Mouse (Mus musculus) G1E (cell line): Measurements from ENCODE around the gene Rftn2. TPM values are rescaled to one million over a fixed set of nuclear protein-coding genes. Genes with fewer than 3 reads are reported as not detected.
A peak's percentile ranks its signal among the peaks of the same experiment; 100 is the strongest.

Experiments used
- ATAC-seq: 2 replicates; pipeline ENCODE4 v1.8.0; 2016; ENCODE audit warnings: mild to moderate bottlenecking; ENCODE audit not compliant: insufficient number of reproducible peaks, poor library complexity, low FRiP score, severe bottlenecking; ENCODE audit errors: extremely low read depth
- DNase-seq: peaks from one replicate; pipeline ENCODE4 v3.0.0; 2012; ENCODE audit warnings: low spot score
- H3K27me3 ChIP-seq: 2 replicates; pipeline ENCODE4 v1.6.1; 2012; ENCODE audit warnings: mild to moderate bottlenecking, low read length, inconsistent platforms; ENCODE audit not compliant: insufficient read depth
- H3K36me3 ChIP-seq: replicated peaks from 2 replicates; pipeline ENCODE3; 2012; ENCODE audit warnings: mild to moderate bottlenecking, inconsistent platforms
- H3K4me1 ChIP-seq: 2 replicates; pipeline ENCODE4 v1.6.1; 2012; ENCODE audit warnings: low read depth, low read length, inconsistent platforms, mixed read lengths; ENCODE audit not compliant: insufficient read depth
- H3K4me3 ChIP-seq: 2 replicates; pipeline ENCODE4 v1.5.1; 2012; ENCODE audit warnings: low read depth, mild to moderate bottlenecking, inconsistent platforms, low read length, moderate library complexity, mixed read lengths
- H3K9me3 ChIP-seq: replicated peaks from 2 replicates; pipeline ENCODE4 v1.6.1; 2012; ENCODE audit warnings: inconsistent platforms
- CTCF ChIP-seq: IDR thresholded peaks from 2 replicates; pipeline ENCODE4 v1.5.1; 2012; ENCODE audit warnings: low read depth, low read length, inconsistent platforms, mixed read lengths
- GATA1 ChIP-seq: IDR thresholded peaks from 2 replicates; pipeline ENCODE4 v1.6.1; 2012; ENCODE audit warnings: borderline replicate concordance, low read length, inconsistent platforms, mixed read lengths
- GATA2 ChIP-seq: IDR thresholded peaks from 2 replicates; pipeline ENCODE4 v1.6.1; 2012; ENCODE audit warnings: low read depth, low read length, inconsistent platforms, borderline replicate concordance
- POLR2AphosphoS5 ChIP-seq: IDR thresholded peaks from 2 replicates; pipeline ENCODE4 v1.6.1; 2012; ENCODE audit warnings: low read depth, low read length, inconsistent platforms; ENCODE audit not compliant: insufficient replicate concordance
- TAL1 ChIP-seq: conservative IDR thresholded peaks from 2 replicates; pipeline ENCODE4 v1.6.1; 2012; ENCODE audit warnings: low read depth, low read length, inconsistent platforms, mixed read lengths
- polyA plus RNA-seq: library from polyadenylated mRNA; stranded (reverse); fragments of >175 nt; gene quantifications from 2 replicates; pipeline ENCODE4 v1.2.3, GENCODE M21; 2012
- total RNA-seq, 2 experiments: library from RNA; stranded (forward) in 1 of 2; stranded (reverse) in 1 of 2; fragments of 200-1000 nt in 1 of 2; fragments of >200 nt in 1 of 2; fragmentation: Nextera tagmentation in 1 of 2; gene quantifications; 2 replicates each; pipeline ENCODE4 v1.2.3; 2014 to 2017

The Rftn2 gene
- total and polyA plus RNA-seq, 3 experiments = 0.08 to 3.2 (median 2.5) TPM

- TF ChIP-seq POLR2AphosphoS5 (no peak), TAL1 (no peak), GATA1 (no peak), CTCF (no peak), GATA2 (no peak)
- H3K4me3 ChIP-seq = no peak overlapping the region
- DNase-seq (no peak), ATAC-seq (no peak)
- no peaks in the 10 kb centered on the region for H3K4me1 ChIP-seq
- no peaks in the 10 kb centered on the region for H3K9me3 ChIP-seq
- peaks cover 24% of the 10 kb centered on the region for H3K27me3 ChIP-seq
- no peaks in the 10 kb centered on the region for H3K36me3 ChIP-seq
Measured at GRCm38 (mm10) chr1:55205808-55206327, 20.7 kb downstream of the Rftn2 start.

GRCm38 (mm10) chr1:55201850-55202752 lies 24.5 kb downstream of the Rftn2 start:
- no peak overlapping the region for H3K4me3 ChIP-seq
- ATAC-seq (no peak), DNase-seq (no peak)

GRCm38 (mm10) chr1:55198719-55199118 lies 27.9 kb downstream of the Rftn2 start:
- ATAC-seq = 0 out of 2 replicates have a peak, but pooled peaks have one; percentile 8
- no peak for DNase-seq

More at GRCm38 (mm10) chr1:55201850-55202752, 24.5 kb downstream of the Rftn2 start:
- Histone ChIP-seq H3K4me1 (peaks cover 3% of the 10 kb centered on the region), H3K27me3 (peaks cover 16% of the 10 kb centered on the region), H3K9me3 (no peaks in the 10 kb centered on the region), H3K36me3 (no peaks in the 10 kb centered on the region)
- TF ChIP-seq TAL1 = no peak
- no peak for TF ChIP-seq CTCF
- TF ChIP-seq POLR2AphosphoS5 = no peak
- no peak for TF ChIP-seq GATA1
- TF ChIP-seq GATA2 = no peak

GRCm38 (mm10) chr1:55196327-55197003 lies 30.1 kb downstream of the Rftn2 start:
- DNase-seq (no peak), ATAC-seq (no peak)
- Histone ChIP-seq H3K4me1 (peaks cover 4% of the 10 kb centered on the region), H3K4me3 (no peak overlapping the region), H3K9me3 (no peaks in the 10 kb centered on the region), H3K36me3 (no peaks in the 10 kb centered on the region), H3K27me3 (peaks cover 7% of the 10 kb centered on the region; the same call in 1 of the 2 replicates)
- TF ChIP-seq GATA1 (no peak), POLR2AphosphoS5 (no peak), CTCF (no peak), TAL1 (no peak), GATA2 (no peak)

More at GRCm38 (mm10) chr1:55198719-55199118, 27.9 kb downstream of the Rftn2 start:
- H3K36me3 ChIP-seq = no peaks in the 10 kb centered on the region
- H3K9me3 ChIP-seq = no peaks in the 10 kb centered on the region
- peaks cover 11% of the 10 kb centered on the region; the same call in 1 of the 2 replicates for H3K27me3 ChIP-seq
- H3K4me3 ChIP-seq = no peak overlapping the region
- peaks cover 3% of the 10 kb centered on the region for H3K4me1 ChIP-seq
- TF ChIP-seq CTCF (no peak), GATA2 (no peak), TAL1 (no peak)

- DNase-seq (no peak), ATAC-seq (no peak)
- Histone ChIP-seq H3K36me3 (no peaks in the 10 kb centered on the region), H3K4me1 (peaks cover 4% of the 10 kb centered on the region), H3K4me3 (no peak overlapping the region), H3K27me3 (peaks cover 7% of the 10 kb centered on the region; the same call in 1 of the 2 replicates), H3K9me3 (no peaks in the 10 kb centered on the region)
- no peak for TF ChIP-seq GATA2
- TF ChIP-seq CTCF = no peak
- no peak for TF ChIP-seq TAL1
- TF ChIP-seq POLR2AphosphoS5 = no peak
Measured at GRCm38 (mm10) chr1:55195021-55195420, 31.6 kb downstream of the Rftn2 start.
